Mouse (Mus musculus) kidney, adult 8-10 months (tissue): ENCODE data around the gene Sept1.

ENCODE experiments used
- DNase-seq, 2 experiments: peaks; one replicate each; pipeline ENCODE4 v3.0.0; 2022

Sept1 gene

DNA sequence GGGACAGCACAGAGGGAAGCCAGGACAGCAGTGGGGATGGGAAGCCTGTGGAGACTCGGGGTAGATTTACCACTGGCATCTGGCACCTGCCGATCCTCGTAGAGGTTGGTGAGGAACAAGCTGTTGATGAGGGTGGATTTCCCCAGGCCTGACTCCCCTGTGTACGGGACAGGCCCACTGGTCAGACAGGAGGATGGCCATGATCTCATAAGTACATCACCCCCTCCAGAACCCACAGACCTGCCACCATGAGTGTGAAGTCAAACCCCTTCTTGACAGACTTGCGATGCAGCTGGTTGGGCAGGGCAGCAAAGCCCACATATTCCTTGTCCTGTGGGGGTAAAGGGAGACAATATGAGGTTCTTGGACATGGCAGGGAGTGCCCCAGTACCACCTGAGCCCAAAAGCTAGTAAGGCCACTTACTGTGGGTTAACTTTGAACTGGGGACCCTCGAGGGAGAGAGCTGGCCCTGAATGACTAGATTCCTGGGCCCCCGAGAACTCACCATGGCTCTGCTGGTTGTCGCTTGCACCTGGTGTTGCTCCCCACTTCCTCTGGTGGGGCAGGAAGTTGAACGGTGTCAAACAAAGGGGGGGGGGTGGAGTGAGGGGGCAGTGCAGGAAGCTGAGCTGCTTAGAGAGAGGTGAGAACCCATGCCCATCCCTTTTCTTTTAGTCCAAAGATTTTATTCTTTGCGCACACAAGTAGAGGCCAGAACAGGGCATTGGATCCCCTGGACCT is 14.9 kb downstream of the Sept1 start:
- no peak for DNase-seq

DNA sequence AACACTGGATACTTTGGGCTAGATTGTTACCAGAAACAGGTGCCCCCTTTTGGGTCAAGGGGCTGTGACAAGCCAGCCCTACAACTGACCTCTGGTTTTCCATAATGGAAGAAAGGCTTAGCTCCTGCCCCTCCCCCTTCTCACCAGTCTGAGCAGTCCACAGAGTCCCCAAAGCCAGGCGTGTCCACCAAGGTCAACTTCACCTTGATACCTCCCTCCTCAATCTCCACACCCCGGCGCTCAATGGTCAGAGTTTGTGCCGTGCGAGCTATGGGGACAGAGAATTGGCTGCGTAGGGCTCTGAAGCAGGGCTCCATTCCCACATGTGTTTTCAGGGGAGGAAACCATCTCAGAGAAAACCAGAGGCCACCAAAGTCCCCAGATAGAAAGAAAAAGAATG is 15.5 kb downstream of the Sept1 start:
- DNase-seq, result no peak

DNA sequence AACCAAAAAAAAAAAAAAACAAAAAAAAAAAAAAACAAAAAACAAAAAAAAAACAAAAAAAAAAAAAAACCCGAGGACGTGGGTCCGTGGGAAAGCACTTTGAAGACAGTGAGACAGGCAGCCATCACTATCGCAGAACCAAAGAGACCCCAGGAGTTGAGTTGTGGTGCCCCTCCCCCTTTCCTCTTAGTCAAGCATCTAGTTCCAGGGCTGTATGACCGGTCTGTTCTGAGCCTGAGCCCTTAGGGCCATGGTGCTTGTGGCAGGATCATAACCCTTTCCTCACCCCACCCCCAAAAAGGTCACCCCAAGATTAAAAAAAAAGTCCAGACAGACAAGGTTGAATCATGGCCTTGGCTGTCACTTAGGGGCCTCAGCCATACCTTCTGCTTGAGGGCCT is 16.6 kb downstream of the Sept1 start:
- DNase-seq, result no peak

DNA sequence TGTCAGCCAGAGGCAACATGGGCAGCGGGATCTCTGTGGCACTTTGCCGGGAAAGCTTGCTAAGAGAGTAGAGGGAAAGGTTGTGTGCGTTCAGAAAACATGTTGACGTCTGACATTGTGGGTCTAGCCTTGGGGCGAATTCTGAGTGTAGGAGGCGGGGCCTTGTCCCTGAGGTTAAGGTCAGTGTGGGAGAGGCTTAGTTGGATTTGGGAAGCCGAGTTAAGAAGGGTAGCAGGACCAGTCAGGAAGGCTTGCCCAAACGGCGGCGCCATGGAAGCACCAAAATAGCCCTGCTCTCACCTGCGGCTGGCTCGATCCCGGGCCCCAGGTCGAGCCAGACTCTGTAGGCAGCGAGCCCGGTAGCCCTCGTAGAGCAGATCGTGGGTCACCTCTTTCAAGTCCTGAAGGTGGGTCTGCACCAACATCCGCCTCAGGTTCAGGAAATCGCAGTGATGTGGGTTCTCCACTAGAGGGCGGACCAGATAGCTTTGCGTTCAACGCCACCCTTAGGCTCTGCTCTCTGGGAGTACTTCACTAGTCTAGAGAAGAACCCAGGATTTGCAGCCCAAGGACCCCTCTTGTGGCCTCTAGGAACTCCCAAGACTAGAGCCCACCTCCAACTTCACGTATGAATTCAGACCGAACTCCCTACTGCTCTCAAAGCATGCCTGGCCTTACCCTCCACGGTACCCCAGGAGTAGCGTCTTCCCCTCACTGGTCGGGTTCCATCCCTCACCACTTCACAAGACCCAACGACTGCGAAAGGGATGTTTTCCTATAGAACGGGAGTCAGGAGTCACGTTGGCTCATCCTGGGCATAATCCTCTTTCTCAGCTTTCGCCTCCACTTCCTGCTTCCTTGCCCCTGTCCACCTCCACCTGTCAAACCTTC is 17.7 kb downstream of the Sept1 start:
- DNase-seq, result peak; percentile 64 to 66

DNA sequence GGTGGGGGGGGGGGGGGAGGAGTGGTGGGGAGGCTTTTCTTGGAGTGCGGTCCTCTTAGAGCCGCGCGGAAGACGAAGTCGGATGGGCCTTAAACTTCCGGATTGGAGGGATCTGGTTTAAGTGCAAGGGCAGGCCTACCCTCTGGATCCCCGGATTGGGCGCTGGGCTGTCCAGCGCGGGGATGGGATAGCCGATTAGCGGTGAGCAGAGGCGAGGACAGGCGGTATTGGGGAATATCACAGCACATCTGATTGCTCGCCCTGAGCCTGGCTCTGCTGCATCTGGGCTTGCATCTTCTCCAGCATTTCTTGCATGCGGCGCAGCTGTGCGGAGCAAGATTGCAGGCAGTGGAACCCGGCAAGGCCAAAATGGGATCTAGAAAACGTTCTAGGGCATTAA is 18.4 kb downstream of the Sept1 start:
- no peak for DNase-seq

DNA sequence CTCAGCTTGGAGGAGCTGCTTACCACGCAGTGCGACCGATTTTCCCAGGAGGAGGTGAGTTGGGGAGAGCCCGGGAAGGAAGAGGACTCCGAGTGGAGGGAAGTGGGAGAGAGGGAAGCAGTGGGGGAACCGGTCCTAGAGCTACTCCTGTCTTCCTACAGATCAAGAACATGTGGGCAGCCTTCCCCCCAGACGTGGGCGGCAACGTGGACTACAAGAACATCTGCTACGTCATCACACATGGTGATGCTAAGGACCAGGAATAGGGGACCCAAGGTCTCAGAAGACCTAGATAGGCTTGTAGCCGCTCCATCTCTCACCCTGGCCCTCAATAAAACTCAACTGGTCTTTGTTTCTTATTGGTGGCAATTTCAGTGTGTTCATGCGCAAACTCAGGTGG is 19.0 kb downstream of the Sept1 start:
- DNase-seq, result no peak

DNA sequence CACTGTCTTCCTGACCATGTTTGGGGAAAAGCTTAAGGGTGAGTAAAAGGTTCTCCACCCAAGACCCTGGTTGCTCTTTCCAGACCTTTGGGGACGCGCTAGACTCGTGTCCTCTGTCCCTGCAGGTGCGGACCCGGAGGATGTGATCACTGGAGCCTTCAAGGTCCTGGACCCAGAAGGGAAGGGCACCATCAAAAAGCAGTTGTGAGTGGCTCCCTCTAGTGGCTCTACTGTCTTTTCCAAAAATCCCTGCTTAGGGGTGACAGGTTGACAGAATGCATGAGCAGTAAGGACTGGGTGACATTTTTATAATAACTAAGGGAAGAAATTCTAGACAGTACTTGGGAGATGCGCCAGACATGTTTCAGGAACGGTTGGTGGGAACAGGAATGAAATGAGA is 19.4 kb downstream of the Sept1 start:
- peak in 1 of 2 experiments; percentile 48 for DNase-seq

DNA sequence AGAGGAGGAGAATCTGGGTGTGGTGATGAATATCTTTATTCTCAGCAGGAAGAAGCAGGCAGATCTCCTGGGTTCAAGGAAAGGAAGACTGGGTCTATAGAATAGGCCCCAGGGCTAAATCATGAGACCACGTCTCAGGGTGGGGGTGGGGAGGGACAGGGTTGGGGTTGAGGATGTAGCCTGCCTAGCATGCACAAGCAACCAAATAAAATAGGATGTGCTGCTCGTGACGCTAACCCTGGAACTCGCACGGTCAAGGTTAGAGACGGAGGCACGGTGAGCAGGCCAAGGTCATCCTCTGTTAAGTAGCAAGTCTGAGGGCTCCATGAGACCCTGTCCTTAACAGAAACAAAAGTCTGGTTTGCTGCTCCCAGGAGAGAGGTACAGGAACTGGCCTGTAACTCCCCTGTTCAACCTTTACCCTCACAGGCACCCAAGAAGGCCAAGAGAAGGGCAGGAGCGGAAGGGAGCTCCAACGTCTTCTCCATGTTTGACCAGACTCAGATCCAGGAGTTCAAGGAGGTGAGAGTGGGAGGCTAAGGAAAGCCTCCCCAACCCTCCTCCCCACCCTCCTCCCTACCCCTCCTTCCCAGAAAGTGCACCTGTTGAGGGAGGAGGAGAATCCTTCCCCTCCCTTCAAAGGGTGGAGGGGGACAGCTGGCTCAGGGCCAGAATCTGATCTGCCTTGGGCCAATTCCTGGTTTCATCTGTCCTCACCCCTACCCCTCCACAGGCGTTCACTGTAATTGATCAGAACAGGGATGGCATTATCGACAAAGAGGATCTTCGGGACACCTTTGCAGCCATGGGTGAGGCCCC is 20.3 kb downstream of the Sept1 start:
- DNase-seq, result no peak

DNA sequence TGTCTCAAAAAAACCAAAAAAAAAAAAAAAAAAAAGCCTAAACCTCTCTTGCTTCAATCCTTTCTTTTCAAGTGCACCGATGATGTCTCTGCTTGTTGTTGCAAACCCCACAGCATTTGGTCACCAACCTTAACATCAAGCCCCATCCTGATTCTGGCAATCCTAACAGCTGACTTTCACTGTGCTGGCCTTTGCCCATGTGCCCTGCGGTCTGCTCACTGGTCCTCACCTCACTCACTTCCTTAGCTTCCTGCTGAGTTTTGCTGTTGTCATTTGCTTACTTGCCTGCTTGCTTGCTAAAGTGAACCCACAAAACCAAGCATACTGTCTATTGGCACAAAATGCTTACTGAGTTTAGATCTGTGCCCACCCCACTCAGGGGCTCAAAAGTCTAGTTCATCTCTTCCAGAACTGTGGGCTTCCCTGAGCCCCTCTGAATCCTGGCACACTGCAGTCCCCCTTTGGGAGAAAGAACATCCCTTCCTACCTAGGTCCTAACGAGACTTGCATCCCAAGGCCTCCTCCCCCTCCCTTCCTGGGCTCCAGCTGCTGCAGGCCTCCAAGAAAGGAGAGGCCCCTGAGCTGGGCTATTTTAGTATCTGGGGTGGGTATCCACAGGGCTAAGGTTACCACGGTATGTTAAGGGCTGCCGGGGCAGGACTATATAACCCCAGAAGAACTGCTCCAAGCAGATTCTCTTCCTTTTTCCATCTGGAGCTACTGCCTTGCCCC is 21.8 kb downstream of the Sept1 start:
- DNase-seq, result no peak

DNA sequence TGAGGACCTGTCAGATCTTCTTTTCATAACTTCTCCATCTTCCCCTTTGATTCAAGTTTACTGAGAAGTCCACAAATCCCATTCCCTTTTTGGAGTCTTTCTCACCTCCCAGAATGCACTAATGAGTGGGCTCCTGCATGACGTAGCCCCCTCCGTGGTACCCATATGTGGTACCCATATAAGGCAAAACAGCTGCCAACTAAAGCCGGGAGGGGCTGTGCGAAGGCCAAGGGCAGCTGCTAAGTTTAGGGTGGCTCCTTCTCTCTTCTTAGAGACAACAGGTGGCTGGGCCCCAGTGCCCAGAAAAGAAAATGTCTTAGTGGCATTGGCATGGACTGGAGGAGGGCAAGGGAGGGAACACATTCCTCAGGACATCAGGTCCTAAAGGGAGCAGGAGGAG is 22.7 kb downstream of the Sept1 start:
- no peak for DNase-seq

DNA sequence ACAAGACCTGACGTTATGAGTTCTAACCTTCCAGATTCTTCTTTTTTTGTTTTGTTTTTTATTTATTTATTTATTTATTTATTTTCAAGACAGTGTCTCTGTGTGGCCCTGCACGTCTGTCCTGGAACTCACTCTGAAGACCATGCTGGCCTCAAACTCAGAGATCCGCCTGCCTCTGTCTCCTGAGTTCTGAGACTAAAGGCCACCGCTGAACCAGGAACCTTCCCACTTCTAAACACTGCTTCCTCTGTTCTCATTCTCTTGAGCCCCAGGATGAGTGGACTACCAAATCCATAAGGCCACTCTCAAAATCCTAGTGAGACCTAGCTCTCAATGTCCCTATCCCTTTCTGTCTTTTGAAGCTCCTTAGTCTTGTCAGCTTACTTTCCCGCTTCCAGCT is 23.1 kb downstream of the Sept1 start:
- no peak for DNase-seq

DNA sequence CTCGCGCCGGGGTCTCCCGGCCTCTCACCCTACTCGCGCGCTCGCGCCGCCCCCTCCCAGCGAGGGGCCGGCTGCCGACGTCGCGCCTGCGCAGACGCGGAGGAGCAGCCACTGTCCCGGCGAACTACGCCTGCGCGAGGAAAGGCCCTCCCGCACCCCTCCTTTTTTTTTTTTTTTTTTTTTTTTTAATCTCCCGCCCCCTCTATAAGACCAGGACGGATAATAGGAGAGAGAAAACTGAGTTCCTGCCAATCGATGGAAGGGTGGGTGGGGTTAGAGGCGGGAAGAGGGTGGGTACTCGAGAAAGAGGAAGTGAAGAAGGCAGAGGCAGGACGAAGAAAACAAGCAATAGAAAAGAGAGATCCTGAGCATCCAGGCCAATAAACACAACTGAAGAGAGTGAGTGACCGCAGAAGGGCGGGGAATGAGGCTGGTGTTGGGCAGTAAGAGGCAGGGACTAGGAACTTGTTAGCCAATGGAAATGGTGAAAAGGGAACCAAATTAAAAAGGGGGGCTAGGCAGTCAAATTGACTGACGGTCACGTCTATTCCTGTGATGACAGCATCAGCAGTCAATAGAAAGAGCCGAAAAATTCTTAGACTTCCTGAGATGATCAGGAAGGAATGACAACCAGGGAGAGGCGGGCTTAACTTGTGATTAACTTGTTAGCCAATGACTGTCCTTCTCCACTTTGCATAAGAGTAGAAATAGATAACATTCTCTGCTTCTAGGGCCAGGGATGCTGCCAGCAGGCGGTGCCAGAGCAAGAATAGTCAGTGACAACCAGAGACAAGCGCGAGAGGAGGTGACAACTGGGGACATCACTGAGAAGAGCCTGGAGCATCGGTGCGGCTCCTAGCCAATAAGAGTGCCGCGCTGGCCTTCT is 24.1 kb downstream of the Sept1 start, which contains the start of gene Mylpf:
Gene Mylpf, plus strand, starts transcription at position 338 of the 886 bp plus-strand sequence.
- peak; percentile 93 to 99 for DNase-seq

DNA sequence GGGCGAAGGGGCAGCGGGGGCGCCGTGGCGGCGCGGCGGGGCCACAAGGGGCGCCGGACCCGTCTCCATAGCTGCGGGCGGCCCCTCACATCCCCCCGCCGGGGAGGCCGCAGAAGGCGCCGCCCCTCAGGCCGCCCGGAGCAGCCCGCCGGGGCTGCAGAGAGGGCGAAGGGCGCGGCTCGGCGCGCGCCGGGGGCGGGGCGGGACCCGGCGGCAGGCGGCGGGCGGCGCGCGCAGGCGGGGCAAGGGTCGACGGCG is 24.7 kb downstream of the Sept1 start, which contains the start of gene Tbc1d10b:
Gene Tbc1d10b, minus strand, starts transcription at position 174 of the 258 bp plus-strand sequence.
- no peak for DNase-seq

DNA sequence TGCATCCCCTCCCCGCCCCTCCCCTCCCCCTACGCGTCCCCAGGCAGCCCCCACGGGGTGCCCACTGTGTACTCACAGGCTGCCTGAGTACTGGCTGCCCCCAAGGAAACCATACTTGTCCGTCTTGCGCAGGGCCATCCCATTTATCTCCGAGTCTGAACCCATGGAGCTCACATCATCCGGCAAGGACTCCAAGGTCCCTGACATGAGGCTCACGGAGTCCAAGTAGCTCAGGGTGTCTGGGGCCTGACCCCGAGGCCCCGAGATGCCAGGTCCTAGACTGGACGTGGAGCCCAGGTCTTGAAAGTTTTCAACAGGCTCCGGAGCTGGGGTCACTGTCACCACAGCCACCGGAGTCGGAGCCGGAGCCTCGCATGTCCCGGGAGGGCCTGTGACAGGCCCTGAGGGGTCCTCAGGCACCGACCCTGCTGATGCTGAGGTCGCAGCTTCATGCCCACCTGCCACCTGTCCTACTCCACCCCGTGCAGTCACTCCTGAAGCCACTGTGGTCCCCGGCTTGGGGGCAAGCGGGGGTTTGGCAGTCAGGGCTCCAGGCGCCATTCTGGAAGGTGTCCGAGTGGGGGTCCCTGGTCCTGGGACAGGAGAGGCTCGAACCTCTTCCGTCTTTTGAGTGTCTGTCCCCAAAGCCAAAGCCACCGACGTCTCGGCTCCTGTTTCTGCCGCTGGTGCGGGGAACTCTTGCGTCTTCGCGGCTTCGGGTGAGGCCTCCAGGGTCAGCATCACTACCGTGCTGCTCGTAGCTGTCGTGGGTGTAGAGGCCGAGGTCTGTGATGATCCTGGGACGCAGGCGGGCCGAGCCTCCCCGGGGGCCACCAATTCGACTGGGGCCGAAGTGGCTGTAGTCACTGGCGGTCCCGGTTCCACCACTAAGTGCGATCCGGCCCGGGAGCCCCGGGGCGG is 25.3 kb downstream of the Sept1 start:
- no peak for DNase-seq

DNA sequence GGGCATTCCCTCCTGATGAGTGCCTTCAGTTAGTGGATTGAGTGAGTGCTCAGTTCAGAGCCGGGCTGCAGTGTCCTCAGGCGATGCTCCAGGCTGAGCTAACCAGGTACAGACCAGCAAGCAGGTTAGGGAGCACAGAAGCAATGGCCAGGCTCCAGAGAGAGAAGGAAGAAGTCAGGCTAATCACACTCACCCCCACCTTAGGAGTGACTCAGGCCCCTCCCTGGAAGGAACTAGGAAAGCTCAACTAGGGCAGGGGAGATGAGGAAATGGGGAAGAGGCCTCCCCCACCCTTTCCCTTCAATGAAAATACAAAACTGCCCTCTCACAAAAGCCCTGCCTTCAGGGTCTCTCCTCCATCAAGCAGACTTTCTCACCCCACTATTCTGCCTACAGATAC is 26.3 kb downstream of the Sept1 start:
- DNase-seq, result no peak

DNA sequence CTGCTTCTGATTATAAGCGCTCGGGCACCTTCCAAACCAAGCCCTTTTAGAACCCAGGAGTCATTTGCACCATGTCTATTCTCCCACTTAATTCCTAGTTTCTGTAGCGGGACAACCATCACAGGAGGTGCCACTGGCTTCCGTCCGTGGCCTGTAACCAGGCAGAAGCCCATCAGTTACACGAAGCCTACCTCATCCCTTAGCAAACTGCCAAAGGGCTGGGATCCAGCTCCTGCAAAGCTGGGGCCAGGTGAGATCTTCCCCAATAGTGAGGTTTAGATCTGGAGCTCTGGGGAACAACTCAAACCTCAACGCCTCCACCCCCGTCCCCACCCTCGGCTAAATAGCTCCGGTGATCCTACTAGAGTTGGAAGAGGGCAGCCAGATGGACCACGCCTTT is 36.4 kb downstream of the Sept1 start:
- DNase-seq, result no peak

DNA sequence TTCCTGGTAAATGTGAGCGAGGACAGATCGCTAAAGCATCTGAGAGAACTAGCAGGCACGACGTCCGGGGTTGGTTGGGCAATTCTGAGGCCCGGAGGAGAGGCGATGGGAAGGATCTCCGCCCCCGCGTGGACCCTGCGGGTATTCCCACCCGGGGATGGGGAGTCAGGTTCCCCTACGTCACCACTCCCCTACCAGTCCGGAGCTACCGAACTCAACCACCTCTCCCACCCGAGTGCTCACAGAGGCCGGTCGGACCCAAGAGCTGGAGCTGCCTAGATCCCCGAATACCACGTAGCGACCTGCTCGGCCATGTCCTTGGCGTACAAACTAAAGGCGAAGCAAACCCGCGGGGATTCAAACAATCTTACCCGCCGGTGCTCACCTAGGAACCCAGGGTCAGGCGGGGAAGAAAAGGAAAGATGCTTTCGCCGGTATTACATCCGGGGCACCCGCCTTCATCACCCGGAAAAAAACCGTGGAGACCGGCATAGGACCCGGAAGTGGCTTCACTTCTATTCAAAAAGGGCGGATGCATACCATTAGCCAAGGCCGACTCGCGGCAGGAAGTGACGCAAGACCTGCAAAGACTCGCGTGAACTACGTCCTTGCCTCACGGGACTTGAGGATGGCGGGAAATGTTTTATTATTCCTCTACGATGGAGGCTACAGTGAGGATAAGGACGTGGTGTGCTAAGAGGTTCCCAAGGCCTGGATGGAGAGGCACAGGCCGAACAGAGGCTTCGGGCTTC is 37.2 kb downstream of the Sept1 start, which contains the start of gene Cd2bp2:
Gene Cd2bp2, minus strand, starts transcription at position 507 of the 752 bp plus-strand sequence.
- peak; percentile 97 to 98 for DNase-seq

DNA sequence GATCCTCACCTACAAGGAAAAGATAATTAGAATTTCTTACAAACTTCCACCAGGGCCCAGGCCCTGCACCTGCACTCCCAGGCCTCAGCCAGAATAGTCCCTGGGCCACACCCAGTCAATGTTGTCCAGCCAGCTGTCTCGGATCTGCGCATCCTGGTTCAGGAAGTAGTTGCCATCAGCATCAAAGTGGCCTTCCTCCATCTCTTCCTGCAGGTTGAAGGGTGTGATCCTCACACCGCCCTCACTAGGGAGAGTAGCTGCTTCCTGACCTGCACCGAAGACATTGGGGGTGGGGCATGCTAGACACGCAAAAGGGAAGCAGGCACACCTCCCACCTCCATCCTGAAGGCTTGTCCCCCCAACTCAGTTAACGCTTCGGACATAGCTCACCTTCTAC is 38.3 kb downstream of the Sept1 start:
- no peak for DNase-seq

DNA sequence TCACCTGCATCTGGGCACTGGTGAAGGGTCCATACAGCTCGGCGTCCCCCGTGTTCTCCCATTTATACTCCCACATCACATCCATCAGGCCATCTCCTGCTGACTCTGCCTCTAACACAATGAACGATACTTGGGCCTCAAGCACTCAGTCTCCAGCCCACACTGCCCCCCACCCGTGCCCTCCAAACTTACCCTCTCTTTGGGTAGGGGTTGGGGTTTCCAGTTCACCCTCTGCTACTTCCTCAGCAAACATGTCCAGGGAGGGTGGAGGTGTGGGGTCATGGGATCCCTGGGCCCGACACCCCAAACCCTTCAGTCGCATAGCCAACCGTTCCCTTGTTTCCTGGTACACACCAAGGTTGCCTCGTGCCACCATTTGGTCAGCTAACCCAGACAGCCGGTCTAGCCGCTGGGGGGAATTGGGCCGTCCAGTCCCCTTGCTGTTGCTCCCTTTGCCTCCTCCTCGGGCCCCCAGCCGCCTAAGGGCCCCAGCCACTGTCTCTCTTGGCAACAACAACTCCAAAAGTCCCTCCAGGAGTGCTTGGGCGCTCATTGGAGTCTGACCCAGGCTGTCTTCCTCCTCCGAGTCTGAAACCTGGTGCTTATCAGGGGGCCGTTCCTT is 38.8 kb downstream of the Sept1 start:
- DNase-seq, result no peak
